Mouse (Mus musculus): ENCODE measurements at regions not wholly inside any gene's neighbourhood (a gene's known extent, or its start where the extent isn't known, plus 50 kb on each side); places are given as distances from the start of the nearest gene placed in this dataset.
"Not testable (repeated sequence)": the region's sequence is repeated elsewhere in the genome, so short reads cannot be mapped to it uniquely, and the experiment has no call there.

DNA sequence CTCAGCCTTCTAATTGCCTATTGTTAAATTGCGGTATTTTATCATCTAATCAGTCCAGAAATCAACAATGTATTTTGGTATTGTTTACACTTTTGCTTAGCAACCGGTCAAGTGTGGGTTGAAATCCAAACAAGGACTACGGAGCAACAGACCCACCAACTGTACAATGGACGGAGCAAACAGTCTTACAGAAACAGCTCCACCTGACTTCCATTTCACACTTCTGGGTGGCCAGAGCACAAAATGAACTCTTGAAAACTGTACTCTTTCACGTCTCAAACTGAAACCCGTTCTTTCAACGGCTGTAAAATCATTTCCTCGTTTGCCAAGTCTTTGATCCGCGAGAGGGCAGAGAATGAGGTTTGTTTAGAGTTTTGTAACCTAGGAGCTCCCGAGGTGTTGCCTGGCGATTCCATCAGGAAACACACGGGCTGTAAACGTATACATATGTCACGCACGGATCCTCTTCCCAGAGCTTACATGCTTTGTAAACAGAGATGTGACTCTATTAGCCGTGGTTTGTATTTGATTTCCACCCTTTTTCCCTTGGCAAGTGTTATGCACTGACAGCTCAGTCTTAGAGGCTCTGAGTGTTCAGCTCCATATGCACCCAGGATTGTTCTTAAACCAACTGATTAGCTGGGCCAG, 258.3 kb downstream of the Etnk1 start:
- ATAC-seq (replicated peaks; ENCODE audit: low read depth, poor library complexity, severe bottlenecking): 0 out of 2 replicates have a peak, but pooled peaks have one; percentile 39

DNA sequence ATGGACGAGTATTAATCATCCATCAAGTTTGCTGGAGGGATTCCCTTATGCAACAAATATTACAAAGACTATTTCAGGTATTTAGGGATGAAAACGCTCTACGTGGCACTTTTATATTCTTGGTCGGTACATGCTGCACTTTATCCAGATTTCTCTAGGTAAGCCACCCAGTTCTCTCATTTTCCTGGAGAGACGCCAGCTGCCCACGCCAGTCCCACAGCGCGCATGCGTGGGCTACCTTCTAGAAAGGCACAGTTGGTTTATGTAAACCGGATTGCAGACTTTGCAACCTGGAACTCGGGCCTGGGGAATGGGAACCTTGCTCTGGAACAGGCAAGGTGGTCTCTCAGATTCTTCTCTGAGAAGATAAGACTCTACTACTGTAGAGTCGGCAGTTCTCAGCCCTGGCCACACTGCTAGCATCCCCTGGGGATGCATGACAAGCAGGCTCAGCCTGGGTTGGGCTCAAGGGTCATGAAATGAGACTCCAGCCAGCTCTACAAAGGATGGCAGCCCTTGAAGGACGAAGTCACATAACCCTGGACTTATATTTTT, 265.0 kb downstream of the Etnk1 start:
- ATAC-seq (replicated peaks; ENCODE audit: low read depth, poor library complexity, severe bottlenecking): no peak

DNA sequence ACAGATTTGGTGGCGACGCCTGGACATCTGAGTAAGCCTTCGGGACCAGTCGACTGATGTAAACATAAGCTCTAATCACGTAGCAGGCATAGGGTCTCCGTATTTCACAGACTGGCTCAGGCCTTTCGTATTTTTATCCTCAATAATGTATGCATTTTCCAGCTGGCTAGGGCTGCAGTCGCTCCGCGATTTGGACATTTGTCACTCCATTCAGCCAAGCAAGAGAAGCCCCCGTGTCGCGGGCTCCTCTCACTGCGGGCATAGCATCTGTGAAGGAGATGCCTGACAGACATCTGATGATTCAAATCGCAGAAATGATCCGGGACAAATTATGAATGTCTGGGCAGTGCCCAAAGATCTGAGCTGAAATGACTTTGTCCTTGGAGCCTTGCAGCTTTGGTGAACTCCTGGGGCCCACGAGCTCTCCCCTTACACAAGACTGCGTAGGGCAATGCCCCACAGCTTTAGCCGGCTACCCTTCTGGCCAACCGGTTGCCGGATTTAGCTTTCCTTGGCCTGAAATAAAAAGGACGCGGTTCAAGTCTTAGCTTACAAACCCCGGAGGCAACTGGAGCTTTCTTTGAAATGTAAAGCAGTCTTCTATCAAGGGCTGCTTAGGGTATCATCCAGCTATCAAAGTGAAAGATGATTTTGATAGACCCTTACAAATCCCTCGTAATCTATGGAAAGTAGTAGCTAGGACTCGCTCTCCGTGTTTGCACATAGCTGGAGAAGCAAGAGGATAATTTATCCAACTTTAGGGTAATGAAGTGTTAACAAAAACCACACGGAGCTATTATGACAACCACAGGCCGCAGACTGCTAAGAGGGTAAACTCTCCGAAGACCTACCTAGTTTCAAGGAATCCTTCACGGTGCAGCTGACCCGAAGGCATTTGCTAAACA, 270.6 kb downstream of the Etnk1 start:
- ATAC-seq (replicated peaks; ENCODE audit: low read depth, poor library complexity, severe bottlenecking): no peak

DNA sequence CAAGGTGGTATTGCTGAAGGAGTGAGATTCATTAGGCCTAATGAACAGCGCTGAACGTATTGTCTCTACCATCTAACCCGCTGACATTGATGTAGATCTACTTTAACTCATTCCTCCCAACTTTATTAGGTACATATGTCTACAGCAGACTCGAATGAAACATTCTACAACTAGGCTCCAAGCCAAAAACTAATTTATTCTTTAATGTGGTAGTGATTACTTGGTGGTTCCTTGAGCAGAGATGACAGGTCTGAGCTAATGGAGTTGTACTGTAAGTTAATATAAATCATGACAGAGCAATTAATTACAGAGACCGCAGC, 271.2 kb downstream of the Etnk1 start:
- ATAC-seq (replicated peaks; ENCODE audit: low read depth, poor library complexity, severe bottlenecking): no peak

DNA sequence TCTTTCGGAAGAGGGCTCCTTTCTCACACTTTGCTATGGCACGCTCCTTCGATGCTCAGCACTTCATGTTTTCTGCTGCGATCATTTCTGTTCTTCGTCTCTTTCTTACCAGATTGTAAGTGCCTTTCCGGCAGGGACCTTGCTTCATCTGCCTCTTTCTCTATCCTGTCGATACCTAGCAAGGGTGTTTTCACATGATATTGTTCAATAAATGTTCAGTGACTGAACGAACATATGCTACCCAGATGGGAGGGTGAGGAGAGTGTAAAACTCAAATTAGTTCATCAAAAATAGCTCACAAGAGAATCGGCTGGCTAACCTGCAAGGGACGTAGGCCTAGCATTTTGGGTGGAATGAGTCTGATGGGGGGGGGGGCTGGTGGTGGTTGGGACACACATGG, 272.5 kb downstream of the Etnk1 start:
- ATAC-seq (replicated peaks; ENCODE audit: low read depth, poor library complexity, severe bottlenecking): no peak

DNA sequence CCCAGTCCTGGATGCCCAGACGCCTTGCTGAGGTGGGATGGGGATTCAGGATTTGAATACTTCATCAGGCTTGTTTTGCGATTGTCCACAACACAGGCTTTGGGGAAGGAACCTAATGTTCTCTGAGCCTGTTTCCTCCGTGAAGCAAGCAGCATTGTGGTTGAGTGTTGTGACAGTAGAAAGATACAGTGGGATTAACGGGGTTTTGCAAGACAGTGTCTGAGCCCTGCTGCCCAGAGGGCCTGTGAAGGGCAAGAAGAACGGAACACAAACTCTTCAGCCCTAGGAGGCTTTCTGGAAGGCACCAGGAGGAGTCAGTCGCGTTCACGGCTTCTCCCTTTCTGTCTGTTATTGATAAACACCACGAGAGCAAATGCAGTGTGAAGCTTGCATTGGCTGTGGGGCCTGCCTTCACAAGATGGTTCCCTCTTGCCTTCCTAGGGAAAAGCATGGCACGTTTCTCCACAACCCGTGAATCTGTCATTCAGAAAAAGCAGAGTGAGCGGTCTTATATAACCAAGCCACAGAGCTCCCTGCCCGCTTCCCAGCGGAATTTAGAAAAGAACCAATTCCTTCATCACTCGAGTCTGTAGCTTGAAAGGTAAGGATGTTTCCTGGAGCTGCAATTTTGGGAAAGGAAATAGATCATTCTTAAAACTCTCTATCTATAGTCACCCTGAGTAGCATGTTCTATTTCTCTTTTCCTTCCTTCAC, 273.4 kb downstream of the Etnk1 start:
- peak; percentile 64; the same call in 1 of the 2 replicates for ATAC-seq (replicated peaks; ENCODE audit: low read depth, poor library complexity, severe bottlenecking)

DNA sequence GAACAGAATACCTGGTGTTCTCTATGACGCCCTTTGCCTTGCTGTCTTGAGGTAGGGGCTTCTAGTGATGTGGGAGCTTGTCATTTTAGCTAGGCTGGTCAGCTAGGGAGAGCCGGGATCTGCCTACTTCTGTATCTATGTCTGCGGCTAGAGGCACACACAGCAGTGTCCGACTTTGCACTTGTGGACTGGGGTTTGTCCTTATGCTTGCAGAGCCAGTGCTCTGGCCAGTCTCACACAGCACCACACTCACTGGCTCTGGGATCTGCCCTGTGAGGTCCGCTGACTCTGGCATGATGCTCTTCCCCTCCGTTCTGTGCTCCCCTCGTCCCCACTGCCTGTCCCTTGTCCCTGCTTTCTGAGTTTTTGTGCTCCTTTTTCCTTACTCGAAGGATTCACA, 275.3 kb downstream of the Etnk1 start:
- ATAC-seq (replicated peaks; ENCODE audit: low read depth, poor library complexity, severe bottlenecking): no peak

- no peak for ATAC-seq (replicated peaks; ENCODE audit: low read depth, poor library complexity, severe bottlenecking)
These were observed 276.4 kb downstream of the Etnk1 start for GRCm38 (mm10) chr6:143443446-143443845.

DNA sequence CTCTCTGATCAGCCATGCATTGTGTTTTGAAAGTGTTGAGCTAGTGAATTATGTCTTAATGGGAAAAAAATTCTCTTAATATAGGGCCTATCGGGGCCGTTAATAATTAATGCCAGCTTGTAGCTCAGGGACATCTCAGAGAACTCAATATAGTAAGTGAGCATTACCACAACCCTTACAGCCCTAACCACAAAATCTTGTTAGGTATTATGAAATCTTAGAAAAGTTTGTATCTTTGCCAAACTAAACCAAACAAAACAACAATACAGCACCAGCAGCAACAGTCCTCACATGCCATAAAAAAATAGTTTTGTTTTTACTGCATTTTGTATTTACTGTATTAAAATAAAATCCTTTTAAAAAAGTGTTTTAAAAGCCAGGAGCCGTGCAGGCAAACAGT, 277.8 kb downstream of the Etnk1 start:
- ATAC-seq (replicated peaks; ENCODE audit: low read depth, poor library complexity, severe bottlenecking): peak; percentile 42; the same call in 1 of the 2 replicates

- peak; percentile 53 for ATAC-seq (replicated peaks; ENCODE audit: low read depth, poor library complexity, severe bottlenecking)
These were observed 279.0 kb downstream of the Etnk1 start for GRCm38 (mm10) chr6:143445834-143446552.

- ATAC-seq (replicated peaks; ENCODE audit: low read depth, poor library complexity, severe bottlenecking): no peak
These were observed 280.0 kb downstream of the Etnk1 start for GRCm38 (mm10) chr6:143447060-143447459.

GRCm38 (mm10) chr6:143449071-143449470, 282.1 kb downstream of the Etnk1 start:
- ATAC-seq (replicated peaks; ENCODE audit: low read depth, poor library complexity, severe bottlenecking): no peak

- no peak for ATAC-seq (replicated peaks; ENCODE audit: low read depth, poor library complexity, severe bottlenecking)
These were observed 284.8 kb downstream of the Etnk1 start for GRCm38 (mm10) chr6:143451869-143452268.

DNA sequence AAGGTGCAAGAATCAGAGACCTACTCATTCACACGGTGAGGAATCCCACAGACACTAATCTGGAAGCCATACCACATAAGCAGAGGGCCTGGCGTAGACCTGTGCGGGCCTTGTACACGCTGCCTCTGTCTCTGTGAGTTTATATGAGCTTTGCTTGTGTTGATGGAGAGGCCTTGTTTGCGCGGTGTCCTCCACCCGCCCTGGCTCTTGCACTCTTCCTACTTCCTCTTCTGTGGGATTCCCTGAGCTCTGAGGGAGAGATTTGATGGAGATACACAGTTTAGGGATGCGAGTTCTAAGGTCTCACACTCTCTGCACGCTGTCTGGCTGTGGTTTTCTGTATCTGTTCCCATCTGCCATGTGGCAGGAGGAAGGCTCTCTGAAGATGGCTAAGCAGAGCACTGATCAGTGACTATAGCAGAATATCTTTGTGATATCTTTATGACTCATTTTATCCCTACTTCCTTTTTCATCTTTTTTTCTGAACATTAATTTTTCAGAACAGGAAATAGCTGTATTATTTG, 287.7 kb downstream of the Etnk1 start:
- peak; percentile 60 for ATAC-seq (replicated peaks; ENCODE audit: low read depth, poor library complexity, severe bottlenecking)

- peak; percentile 58; the same call in 1 of the 2 replicates for ATAC-seq (replicated peaks; ENCODE audit: low read depth, poor library complexity, severe bottlenecking)
These were observed 298.0 kb downstream of the Etnk1 start for GRCm38 (mm10) chr6:143464907-143465537.

DNA sequence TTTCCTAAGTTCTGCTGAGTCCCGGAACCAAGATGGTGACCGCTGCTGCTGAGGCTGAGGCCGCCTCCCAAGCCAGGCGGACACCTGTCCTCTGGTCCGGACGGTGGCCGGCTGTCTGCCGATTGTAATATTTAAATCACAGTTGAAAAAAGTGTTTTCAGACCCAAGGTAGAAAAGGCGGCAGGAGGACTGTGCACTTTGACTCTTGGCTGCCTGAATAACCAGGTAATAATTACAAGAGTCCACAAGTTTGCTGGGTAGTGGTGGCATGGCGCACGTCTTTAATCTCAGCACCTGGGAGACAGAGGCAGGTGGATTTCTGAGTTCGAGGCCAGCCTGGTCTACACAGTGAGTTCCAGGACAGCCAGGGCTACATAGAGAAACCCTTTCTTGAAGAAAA, 305.7 kb downstream of the Etnk1 start:
- ATAC-seq (replicated peaks; ENCODE audit: low read depth, poor library complexity, severe bottlenecking): not testable (repeated sequence)

DNA sequence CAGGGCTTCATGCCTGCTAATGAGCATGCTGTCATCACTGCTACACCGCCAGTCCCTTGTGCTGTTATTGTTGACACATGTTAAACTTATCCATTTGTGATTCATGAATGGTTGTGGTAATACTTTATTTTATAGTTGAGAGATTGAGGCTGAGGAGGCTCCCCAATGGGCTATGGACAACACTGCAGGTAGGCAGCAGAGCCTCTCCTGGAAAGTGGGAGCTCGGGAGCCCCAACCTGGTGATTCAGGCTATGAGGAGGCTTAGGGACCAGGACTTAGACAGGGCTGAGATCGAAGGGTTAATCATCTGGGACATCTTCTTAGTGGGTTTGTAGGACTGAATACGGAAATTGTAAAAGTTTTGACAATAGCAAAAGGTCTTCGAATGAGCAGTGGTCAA, 307.4 kb downstream of the Etnk1 start:
- ATAC-seq (replicated peaks; ENCODE audit: low read depth, poor library complexity, severe bottlenecking): no peak

DNA sequence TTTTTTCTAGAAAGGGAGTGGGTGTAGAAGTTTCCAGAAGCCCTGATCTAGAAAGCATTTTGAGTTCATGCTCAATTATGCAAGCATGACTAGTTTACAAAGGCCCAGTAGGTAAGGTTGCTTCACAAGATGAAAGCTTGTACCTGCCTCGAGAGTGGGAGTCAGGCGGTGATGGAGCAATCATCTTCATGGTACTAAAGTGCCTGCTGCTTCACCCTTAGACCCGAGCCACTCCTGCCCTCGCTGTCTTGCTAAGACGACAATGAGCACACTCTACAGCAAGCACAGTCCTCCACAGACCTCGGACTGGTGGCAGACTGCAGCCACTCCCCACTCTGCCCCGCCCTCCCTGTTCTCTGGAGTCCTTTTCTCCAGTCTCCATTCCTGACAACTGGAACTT, 308.3 kb downstream of the Etnk1 start:
- no peak for ATAC-seq (replicated peaks; ENCODE audit: low read depth, poor library complexity, severe bottlenecking)

- ATAC-seq (replicated peaks; ENCODE audit: low read depth, poor library complexity, severe bottlenecking): no peak
These were observed 310.4 kb downstream of the Etnk1 start for GRCm38 (mm10) chr6:143477396-143477795.

All from common myeloid progenitor, adult 5-6 weeks (primary cell).